Mouse (Mus musculus) C2C12 (cell line): Measurements from ENCODE around the gene Atxn2l. TPM values are rescaled to one million over a fixed set of nuclear protein-coding genes. Genes with fewer than 3 reads are reported as not detected.

Source experiments
- H3K27me3 ChIP-seq: one replicate; pipeline ENCODE4 v1.6.1; 2011; ENCODE audit not compliant: control insufficient read depth, insufficient read depth, insufficient read length
- H3K36me3 ChIP-seq: one replicate; pipeline ENCODE4 v1.6.1; 2011; ENCODE audit not compliant: control insufficient read depth, insufficient read depth
- H3K4me3 ChIP-seq: one replicate; pipeline ENCODE4 v1.5.1; 2011; ENCODE audit warnings: mild to moderate bottlenecking, control low read depth; ENCODE audit not compliant: poor library complexity, insufficient read depth, severe bottlenecking
- H3K79me2 ChIP-seq: one replicate; pipeline ENCODE4 v1.6.1; 2011; ENCODE audit not compliant: control insufficient read depth, insufficient read depth
- H3K79me3 ChIP-seq: one replicate; pipeline ENCODE4 v1.6.1; 2011; ENCODE audit warnings: low read depth, control low read depth
- H3ac ChIP-seq: one replicate; pipeline ENCODE3; 2011; ENCODE audit warnings: low read depth; ENCODE audit not compliant: control insufficient read depth, insufficient read length
- CEBPB ChIP-seq: IDR thresholded peaks from one replicate; pipeline ENCODE4 v1.6.1; 2011; ENCODE audit warnings: low read depth, mild to moderate bottlenecking, control low read depth, moderate library complexity
- CTCF ChIP-seq: IDR thresholded peaks from one replicate; pipeline ENCODE4 v1.5.1; 2011; ENCODE audit not compliant: control insufficient read depth, insufficient read depth, insufficient read length
- FOSL1 ChIP-seq: IDR thresholded peaks from one replicate; pipeline ENCODE4 v1.8.0; 2011; ENCODE audit warnings: mild to moderate bottlenecking, low read length; ENCODE audit not compliant: poor library complexity, insufficient read depth, severe bottlenecking
- MAX ChIP-seq: IDR thresholded peaks from one replicate; pipeline ENCODE4 v1.6.1; 2011; ENCODE audit warnings: mild to moderate bottlenecking, control low read depth
- MYOD1 ChIP-seq: IDR thresholded peaks from one replicate; pipeline ENCODE4 v1.6.1; 2011; ENCODE audit warnings: low read depth; ENCODE audit not compliant: control insufficient read depth, insufficient read length
- MYOG ChIP-seq: IDR thresholded peaks from one replicate; pipeline ENCODE4 v1.6.1; 2011; ENCODE audit not compliant: control insufficient read depth, insufficient read length; ENCODE audit errors: extremely low read depth
- USF1 ChIP-seq: IDR thresholded peaks from one replicate; pipeline ENCODE4 v1.6.1; 2011; ENCODE audit warnings: low read depth, mild to moderate bottlenecking, control low read depth, moderate library complexity
- polyA plus RNA-seq: library from polyadenylated mRNA; unstranded; fragments of >200 nt; fragmentation: generic; extraction: Trizol; gene quantifications from one replicate; pipeline ENCODE4 v1.2.1, GENCODE M21; 2012; ENCODE audit warnings: missing spikeins

The Atxn2l gene
- polyA plus RNA-seq, 1 experiment, result 73.0 TPM

GRCm38 (mm10) chr7:126456382-126457266 lies 46.6 kb downstream of the Atxn2l start:
- no peaks in the 10 kb centered on the region for H3K27me3 ChIP-seq
- no peak overlapping the region for H3ac ChIP-seq
- H3K36me3 ChIP-seq, result no peaks in the 10 kb centered on the region
- H3K4me3 ChIP-seq, result no peak overlapping the region
- no peaks in the 10 kb centered on the region for H3K79me3 ChIP-seq
- TF ChIP-seq MYOG, result no peak
- TF ChIP-seq FOSL1, result no peak
- TF ChIP-seq MAX, result no peak
- TF ChIP-seq CTCF, result no peak
- no peaks in the 10 kb centered on the region for H3K79me2 ChIP-seq

DNA sequence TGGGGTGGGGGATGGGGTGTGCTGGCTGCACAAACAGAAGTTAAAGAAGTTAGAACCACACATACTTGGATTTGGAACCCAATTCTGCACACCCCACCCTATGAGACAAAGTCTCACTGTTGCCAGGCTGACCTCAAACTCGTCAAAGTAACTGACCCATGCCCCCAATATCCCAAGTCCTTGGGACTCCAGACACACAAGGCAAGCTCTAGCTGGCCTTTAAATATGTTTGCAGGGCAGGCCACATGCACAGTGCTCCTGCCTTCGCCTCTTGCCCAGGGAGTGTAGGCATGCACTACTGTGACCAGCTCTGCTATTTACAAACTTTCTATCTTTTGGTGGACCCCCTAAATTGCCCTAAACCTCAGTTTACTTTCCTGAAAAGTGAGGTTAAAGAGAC lies 48.0 kb downstream of the Atxn2l start:
- Histone ChIP-seq H3K79me2 (no peaks in the 10 kb centered on the region), H3ac (no peak overlapping the region), H3K79me3 (no peaks in the 10 kb centered on the region), H3K4me3 (no peak overlapping the region), H3K27me3 (no peaks in the 10 kb centered on the region), H3K36me3 (no peaks in the 10 kb centered on the region)
- TF ChIP-seq FOSL1, result no peak
- no peak for TF ChIP-seq CTCF
- TF ChIP-seq CEBPB, result no peak
- TF ChIP-seq MYOD1, result no peak
- TF ChIP-seq USF1, result no peak
- TF ChIP-seq MAX, result no peak
- TF ChIP-seq MYOG, result no peak

- TF ChIP-seq FOSL1 (no peak), CEBPB (no peak), USF1 (no peak), MYOD1 (no peak), MYOG (no peak), MAX (no peak), CTCF (no peak)
- Histone ChIP-seq H3K36me3 (no peaks in the 10 kb centered on the region), H3K27me3 (no peaks in the 10 kb centered on the region), H3K4me3 (no peak overlapping the region), H3ac (no peak overlapping the region), H3K79me3 (no peaks in the 10 kb centered on the region), H3K79me2 (no peaks in the 10 kb centered on the region)
Observed at GRCm38 (mm10) chr7:126453861-126454260, 49.4 kb downstream of the Atxn2l start.

DNA sequence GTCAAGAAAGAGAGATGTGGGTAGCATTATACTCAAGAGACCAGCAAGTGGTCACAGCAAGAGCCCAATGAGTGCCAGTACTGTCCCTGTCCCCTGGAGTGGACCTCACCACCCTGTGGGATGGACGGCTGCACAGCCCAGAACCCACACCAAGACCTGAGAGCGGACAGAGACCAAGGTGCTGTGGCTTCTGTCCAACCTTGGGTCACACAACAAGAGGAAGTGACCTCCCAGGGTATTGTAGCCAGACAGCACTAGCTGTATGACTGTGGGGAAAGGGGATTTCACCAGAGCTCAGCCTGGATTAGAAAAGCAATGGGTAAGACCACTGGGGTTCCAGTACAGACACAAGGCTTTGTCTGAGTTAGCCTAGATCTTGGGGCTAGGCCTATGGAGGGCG lies 51.0 kb downstream of the Atxn2l start:
- H3K79me2 ChIP-seq, result no peaks in the 10 kb centered on the region
- TF ChIP-seq MYOG (no peak), CTCF (no peak), MYOD1 (no peak), CEBPB (no peak), MAX (no peak), FOSL1 (no peak), USF1 (no peak)
- no peaks in the 10 kb centered on the region for H3K36me3 ChIP-seq

GRCm38 (mm10) chr7:126450641-126451040 lies 52.6 kb downstream of the Atxn2l start:
- no peaks in the 10 kb centered on the region for H3K79me2 ChIP-seq
- no peak for TF ChIP-seq USF1
- TF ChIP-seq MYOG, result no peak
- TF ChIP-seq MYOD1, result no peak
- no peak for TF ChIP-seq CEBPB
- no peak for TF ChIP-seq FOSL1
- no peak for TF ChIP-seq CTCF
- TF ChIP-seq MAX, result no peak
- H3ac ChIP-seq, result no peak overlapping the region

More for the DNA sequence above, 51.0 kb downstream of the Atxn2l start:
- Histone ChIP-seq H3K4me3 (no peak overlapping the region), H3ac (no peak overlapping the region), H3K79me3 (no peaks in the 10 kb centered on the region), H3K27me3 (no peaks in the 10 kb centered on the region)

GRCm38 (mm10) chr7:126449991-126450390 lies 53.2 kb downstream of the Atxn2l start:
- H3K79me2 ChIP-seq, result no peaks in the 10 kb centered on the region
- no peak overlapping the region for H3K4me3 ChIP-seq
- peaks cover 2% of the 10 kb centered on the region for H3K36me3 ChIP-seq
- TF ChIP-seq MYOG, result no peak
- no peak for TF ChIP-seq FOSL1
- no peak for TF ChIP-seq MYOD1
- no peak for TF ChIP-seq CTCF
- TF ChIP-seq CEBPB, result no peak
- H3K79me3 ChIP-seq, result no peaks in the 10 kb centered on the region
- no peaks in the 10 kb centered on the region for H3K27me3 ChIP-seq
- H3ac ChIP-seq, result no peak overlapping the region

More at GRCm38 (mm10) chr7:126450641-126451040, 52.6 kb downstream of the Atxn2l start:
- Histone ChIP-seq H3K27me3 (no peaks in the 10 kb centered on the region), H3K4me3 (no peak overlapping the region), H3K36me3 (no peaks in the 10 kb centered on the region), H3K79me3 (no peaks in the 10 kb centered on the region)
